Mouse (Mus musculus): ENCODE measurements at regions not wholly inside any gene's neighbourhood (a gene's known extent, or its start where the extent isn't known, plus 50 kb on each side); places are given as distances from the start of the nearest gene placed in this dataset.

- peak; percentile 24 for DNase-seq
- TF ChIP-seq CTCF (conservative IDR thresholded peaks at IDR 0.05; ENCODE audit: insufficient read depth, insufficient read length, low read depth, low read length) (no peak), POLR2A (IDR thresholded peaks at IDR 0.05; ENCODE audit: low read depth, low read length) (no peak)
- H3K4me1 ChIP-seq (ENCODE audit: control insufficient read depth, insufficient read depth, low read length) = no peaks in the 10 kb centered on the region
- H3K36me3 ChIP-seq (ENCODE audit: control insufficient read depth, insufficient read depth, low read length) = no peaks in the 10 kb centered on the region
- no peaks in the 10 kb centered on the region for H3K27me3 ChIP-seq (replicated peaks; ENCODE audit: control insufficient read depth, insufficient read depth, low read length)
- no peak overlapping the region for H3K4me3 ChIP-seq (ENCODE audit: insufficient read depth, low read depth, low read length)
- no peak overlapping the region for H3K27ac ChIP-seq (ENCODE audit: insufficient read depth, low read depth, low read length)
- WGBS = 49% methylated on average over 5 of the region's 5 CpGs
Observed at GRCm38 (mm10) chr19:16041891-16042290, 57.1 kb upstream of the Cep78 start.

- Histone ChIP-seq H3K4me1 (ENCODE audit: control insufficient read depth, insufficient read depth, low read length) (no peaks in the 10 kb centered on the region), H3K4me3 (ENCODE audit: insufficient read depth, low read depth, low read length) (no peak overlapping the region), H3K27me3 (replicated peaks; ENCODE audit: control insufficient read depth, insufficient read depth, low read length) (no peaks in the 10 kb centered on the region), H3K27ac (ENCODE audit: insufficient read depth, low read depth, low read length) (no peak overlapping the region), H3K36me3 (ENCODE audit: control insufficient read depth, insufficient read depth, low read length) (no peaks in the 10 kb centered on the region)
- no peak for TF ChIP-seq CTCF (conservative IDR thresholded peaks at IDR 0.05; ENCODE audit: insufficient read depth, insufficient read length, low read depth, low read length)
- DNase-seq = peak; percentile 24
- WGBS = 72% methylated on average over 12 of the region's 12 CpGs
Observed at GRCm38 (mm10) chr19:16037806-16038205, 53.0 kb upstream of the Cep78 start.
